Mouse (Mus musculus) embryonic fibroblast, embryonic 13.5 days (primary cell): ENCODE results near the gene Amer2.

ENCODE experiments used
- CTCF ChIP-seq: IDR thresholded peaks from 2 replicates; pipeline ENCODE4 v1.5.1; 2011; ENCODE audit warnings: mild to moderate bottlenecking, control low read depth, low read length, moderate library complexity, borderline replicate concordance; ENCODE audit not compliant: insufficient read depth
- POLR2A ChIP-seq: IDR thresholded peaks from 2 replicates; pipeline ENCODE4 v1.6.1; 2011; ENCODE audit warnings: low read depth, mild to moderate bottlenecking, control low read depth, low read length, moderate library complexity

- TF ChIP-seq CTCF (no peak), POLR2A (no peak)
Measured at GRCm38 (mm10) chr14:60405829-60406228, 32.8 kb downstream of the Amer2 start.
